Mouse (Mus musculus): ENCODE results near the gene Arhgap5. TPM values are rescaled to one million over a fixed set of nuclear protein-coding genes. Genes with fewer than 3 reads are reported as not detected.

Gene Arhgap5
- total RNA-seq, 2 experiments from 2014 or later: 29.6 to 30.0 TPM

- no peak for DNase-seq
- intact Hi-C loops (cut with DNase I; ENCODE audit: low total_unique reads): loop anchor here (5.0 kb wide), 1 partner anchor 103 kb away; the partner anchor contains the start of gene Arhgap5
Observed at GRCm38 (mm10) chr12:52604992-52605652, 101.3 kb downstream of the Arhgap5 start.

GRCm38 (mm10) chr12:52607411-52607810, 103.6 kb downstream of the Arhgap5 start:
- intact Hi-C loops (cut with DNase I; ENCODE audit: low total_unique reads): no loop called here
- DNase-seq: no peak

- intact Hi-C loops (cut with DNase I; ENCODE audit: low total_unique reads): no loop called here
- no peak for DNase-seq
Observed at GRCm38 (mm10) chr12:52615703-52616102, 111.9 kb downstream of the Arhgap5 start.

GRCm38 (mm10) chr12:52618418-52619040, 114.8 kb downstream of the Arhgap5 start:
- DNase-seq: no peak
- intact Hi-C loops (cut with DNase I; ENCODE audit: low total_unique reads): no loop called here

GRCm38 (mm10) chr12:52619644-52620043, 115.9 kb downstream of the Arhgap5 start:
- intact Hi-C loops (cut with DNase I; ENCODE audit: low total_unique reads): no loop called here
- no peak for DNase-seq

Other genes with a start within 250 kb of the Arhgap5 start
- 10 to 100 TPM; 40.3 to 48.2 TPM for gene Akap6, start 195.4 kb downstream of the Arhgap5 start, total RNA-seq (2021)